Mouse (Mus musculus): Measurements from ENCODE around the gene 4930469K13Rik. TPM values are rescaled to one million over a fixed set of nuclear protein-coding genes. Genes with fewer than 3 reads are reported as not detected.
A peak's percentile ranks its signal among the peaks of the same experiment; 100 is the strongest.

4930469K13Rik gene
- polyA plus RNA-seq, 1 experiment = not detected

DNA sequence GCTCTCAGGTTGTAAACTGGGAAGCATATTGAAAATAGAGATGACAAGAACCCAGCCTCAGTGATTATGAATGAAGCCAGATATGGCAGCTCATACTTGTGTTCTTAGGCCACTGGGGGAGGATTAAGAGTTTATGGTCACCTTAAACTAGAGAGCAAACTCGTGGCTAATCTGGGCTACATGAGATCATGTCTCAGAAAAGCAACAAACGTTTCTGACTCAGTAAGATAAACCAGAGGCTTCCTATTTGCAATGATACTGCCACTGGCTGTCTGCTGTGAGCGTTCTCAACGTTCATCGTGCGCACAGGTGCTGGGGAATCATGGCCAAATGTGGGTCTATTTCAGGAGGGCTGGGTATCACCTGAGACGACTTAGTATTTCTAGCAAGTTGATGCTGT lies 14.6 kb downstream of the 4930469K13Rik start:
- no peaks in the 10 kb centered on the region for H3K4me1 ChIP-seq (ENCODE audit: control insufficient read depth, insufficient read depth, insufficient read length)
- TF ChIP-seq CTCF (IDR thresholded peaks at IDR 0.05; ENCODE audit: extremely low read depth, insufficient read depth, insufficient read length, insufficient replicate concordance) (no peak), POLR2A (IDR thresholded peaks at IDR 0.05; ENCODE audit: low read depth, low read length) (no peak)
- no peak overlapping the region for H3K27ac ChIP-seq (ENCODE audit: insufficient read depth, low read length)
- 73% methylated on average over 7 of the region's 7 CpGs for WGBS
- H3K4me3 ChIP-seq (ENCODE audit: extremely low read depth, insufficient read depth, insufficient read length) = no peak overlapping the region
- H3K36me3 ChIP-seq (ENCODE audit: control insufficient read depth, insufficient read depth, low read length) = no peaks in the 10 kb centered on the region; the same call in 1 of the 2 replicates
- no peak for DNase-seq (ENCODE audit: low read depth in 1 of 2, low spot score in 2 of 2)
- H3K27me3 ChIP-seq (ENCODE audit: control insufficient read depth, insufficient read depth, low read length) = no peaks in the 10 kb centered on the region

DNA sequence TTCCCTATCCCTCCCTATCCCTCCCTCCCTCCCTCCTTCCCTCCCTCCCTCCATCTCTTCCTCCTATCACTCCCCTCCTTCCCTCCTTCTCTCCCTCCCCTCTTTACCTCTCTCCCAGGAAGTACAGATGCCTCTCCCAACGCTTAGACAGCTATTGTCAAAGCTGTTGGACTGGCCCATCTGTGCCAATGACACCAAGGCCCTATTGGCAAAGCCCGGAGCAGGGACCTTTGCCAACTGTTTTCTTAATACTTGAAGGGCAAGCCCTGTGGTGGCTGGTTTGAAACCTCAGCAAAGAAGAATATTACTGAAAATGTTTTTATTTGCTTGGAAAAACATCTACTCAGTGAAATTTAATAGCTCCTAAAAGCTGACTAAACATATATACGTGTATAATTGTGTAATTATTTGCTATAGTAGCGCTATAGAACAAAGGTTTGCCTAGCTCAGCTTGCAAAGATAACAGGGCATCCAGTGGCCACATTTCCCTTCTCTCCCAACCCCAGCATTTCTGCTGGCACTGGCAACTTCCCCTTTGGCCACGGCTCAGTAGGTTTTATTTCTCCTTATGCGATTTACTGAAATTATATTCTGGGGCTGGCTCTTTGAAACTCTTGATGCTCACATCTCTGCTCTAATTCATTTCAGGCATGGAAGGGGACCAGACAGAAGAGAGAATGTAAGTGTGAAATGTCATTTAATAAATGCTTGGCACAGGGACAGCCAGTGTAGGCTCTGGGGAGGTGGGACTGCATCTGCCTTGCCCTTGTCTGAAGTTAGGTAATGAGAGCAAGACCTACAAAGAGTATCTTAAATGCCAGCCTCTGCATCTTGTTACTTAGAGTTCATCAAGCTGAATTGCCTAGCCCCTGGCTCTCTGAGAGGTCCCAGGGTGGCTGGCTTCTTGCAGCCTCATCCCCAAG lies 18.6 kb downstream of the 4930469K13Rik start:
- no peak for DNase-seq (ENCODE audit: low read depth in 1 of 2, low spot score in 2 of 2)
- H3K36me3 ChIP-seq (ENCODE audit: control insufficient read depth, insufficient read depth, low read length) = peaks cover 2% of the 10 kb centered on the region
- 40% methylated on average over 6 of the region's 6 CpGs for WGBS
- H3K27ac ChIP-seq (ENCODE audit: insufficient read depth, low read length) = no peak overlapping the region
- TF ChIP-seq POLR2A (IDR thresholded peaks at IDR 0.05; ENCODE audit: low read depth, low read length) (no peak), CTCF (IDR thresholded peaks at IDR 0.05; ENCODE audit: extremely low read depth, insufficient read depth, insufficient read length, insufficient replicate concordance) (no peak)
- no peaks in the 10 kb centered on the region for H3K27me3 ChIP-seq (ENCODE audit: control insufficient read depth, insufficient read depth, low read length)
- peaks cover 3% of the 10 kb centered on the region; the same call in 1 of the 2 replicates for H3K4me1 ChIP-seq (ENCODE audit: control insufficient read depth, insufficient read depth, insufficient read length)
- no peak overlapping the region for H3K4me3 ChIP-seq (ENCODE audit: extremely low read depth, insufficient read depth, insufficient read length)

DNA sequence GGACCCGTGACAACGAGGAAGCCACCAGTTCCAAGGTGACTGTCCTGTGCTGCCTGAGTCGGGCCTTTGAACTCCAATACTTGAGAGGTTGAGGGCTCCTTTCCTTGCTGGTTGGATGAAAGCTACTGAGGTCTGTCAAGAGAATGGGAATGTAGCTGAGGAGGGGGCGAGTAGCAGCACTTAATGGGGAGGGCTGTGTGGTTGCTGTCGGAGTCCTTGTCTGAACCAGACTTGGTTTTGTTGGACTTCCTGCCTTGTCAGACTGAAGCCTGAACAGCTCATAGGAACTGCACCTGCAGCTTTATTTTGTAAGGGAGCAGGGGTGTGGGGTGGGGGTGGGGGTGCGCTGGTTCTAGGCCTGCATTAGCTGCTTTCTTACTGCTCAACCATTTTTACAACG lies 19.8 kb downstream of the 4930469K13Rik start:
- H3K27me3 ChIP-seq (ENCODE audit: control insufficient read depth, insufficient read depth, low read length) = no peaks in the 10 kb centered on the region
- H3K4me1 ChIP-seq (ENCODE audit: control insufficient read depth, insufficient read depth, insufficient read length) = peaks cover 3% of the 10 kb centered on the region; the same call in 1 of the 2 replicates
- WGBS = 57% methylated on average over 7 of the region's 7 CpGs
- peaks cover 4% of the 10 kb centered on the region for H3K36me3 ChIP-seq (ENCODE audit: control insufficient read depth, insufficient read depth, low read length)
- DNase-seq (ENCODE audit: low read depth in 1 of 2, low spot score in 2 of 2) = no peak
- H3K4me3 ChIP-seq (ENCODE audit: extremely low read depth, insufficient read depth, insufficient read length) = no peak overlapping the region
- TF ChIP-seq POLR2A (IDR thresholded peaks at IDR 0.05; ENCODE audit: low read depth, low read length) (no peak), CTCF (IDR thresholded peaks at IDR 0.05; ENCODE audit: extremely low read depth, insufficient read depth, insufficient read length, insufficient replicate concordance) (no peak)
- no peak overlapping the region for H3K27ac ChIP-seq (ENCODE audit: insufficient read depth, low read length)

DNA sequence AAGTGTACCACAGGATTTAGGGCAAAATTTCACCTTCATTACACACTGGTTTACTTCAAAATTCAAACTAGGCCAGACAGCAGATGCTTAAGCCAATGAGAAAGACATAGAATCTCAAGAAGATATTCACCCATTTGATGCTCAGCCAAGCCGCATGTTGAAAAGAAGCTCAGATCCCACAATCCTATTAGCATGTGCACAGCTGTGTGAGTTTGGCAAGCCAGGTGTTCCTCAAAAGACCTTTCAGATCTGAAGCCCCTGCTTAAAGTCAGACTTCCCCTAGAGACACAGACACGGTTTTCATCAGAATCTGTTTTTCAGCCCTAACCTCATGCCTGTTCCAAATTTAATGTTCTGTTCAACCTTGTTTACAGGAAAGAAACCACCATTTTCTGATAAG lies 20.5 kb downstream of the 4930469K13Rik start:
- Histone ChIP-seq H3K36me3 (ENCODE audit: control insufficient read depth, insufficient read depth, low read length) (peaks cover 4% of the 10 kb centered on the region), H3K4me3 (ENCODE audit: extremely low read depth, insufficient read depth, insufficient read length) (no peak overlapping the region), H3K27ac (ENCODE audit: insufficient read depth, low read length) (no peak overlapping the region), H3K27me3 (ENCODE audit: control insufficient read depth, insufficient read depth, low read length) (no peaks in the 10 kb centered on the region), H3K4me1 (ENCODE audit: control insufficient read depth, insufficient read depth, insufficient read length) (peaks cover 3% of the 10 kb centered on the region; the same call in 1 of the 2 replicates)
- no peak for TF ChIP-seq POLR2A (IDR thresholded peaks at IDR 0.05; ENCODE audit: low read depth, low read length)
- TF ChIP-seq CTCF (IDR thresholded peaks at IDR 0.05; ENCODE audit: extremely low read depth, insufficient read depth, insufficient read length, insufficient replicate concordance) = no peak
- DNase-seq (ENCODE audit: low read depth in 1 of 2, low spot score in 2 of 2) = no peak
- 50% methylated on average over 2 of the region's 2 CpGs for WGBS

DNA sequence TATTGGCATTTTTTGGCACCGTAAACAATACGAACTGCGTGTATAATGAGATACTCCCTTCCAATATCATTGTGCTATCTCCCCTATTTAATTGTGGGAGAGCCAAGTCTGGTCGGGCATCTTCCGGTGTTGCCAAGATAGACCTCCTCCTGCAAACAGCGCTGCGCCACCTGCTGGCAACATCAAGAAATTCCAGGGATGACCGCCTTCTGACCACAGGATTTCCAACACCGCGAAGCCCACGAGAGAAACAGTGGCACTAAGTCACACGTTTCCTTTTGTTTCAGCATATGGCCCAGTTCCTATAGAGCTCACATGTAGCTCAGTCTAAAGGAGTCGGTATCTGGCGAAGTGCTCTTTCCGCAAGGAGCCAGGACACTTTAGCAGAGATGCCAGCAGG lies 24.6 kb downstream of the 4930469K13Rik start:
- no peak overlapping the region for H3K4me3 ChIP-seq (ENCODE audit: extremely low read depth, insufficient read depth, insufficient read length)
- 37% methylated on average over 15 of the region's 15 CpGs for WGBS
- peak; percentile 18 to 52 for DNase-seq (ENCODE audit: low read depth in 1 of 2, low spot score in 2 of 2)
- no peaks in the 10 kb centered on the region for H3K27me3 ChIP-seq (ENCODE audit: control insufficient read depth, insufficient read depth, low read length)
- peaks cover 5% of the 10 kb centered on the region; the same call in 1 of the 2 replicates for H3K4me1 ChIP-seq (ENCODE audit: control insufficient read depth, insufficient read depth, insufficient read length)
- H3K27ac ChIP-seq (ENCODE audit: insufficient read depth, low read length) = no peak overlapping the region
- TF ChIP-seq CTCF (IDR thresholded peaks at IDR 0.05; ENCODE audit: extremely low read depth, insufficient read depth, insufficient read length, insufficient replicate concordance) (peak; percentile 82; the same call in 1 of the 2 replicates), POLR2A (IDR thresholded peaks at IDR 0.05; ENCODE audit: low read depth, low read length) (no peak)
- H3K36me3 ChIP-seq (ENCODE audit: control insufficient read depth, insufficient read depth, low read length) = peaks cover 4% of the 10 kb centered on the region

DNA sequence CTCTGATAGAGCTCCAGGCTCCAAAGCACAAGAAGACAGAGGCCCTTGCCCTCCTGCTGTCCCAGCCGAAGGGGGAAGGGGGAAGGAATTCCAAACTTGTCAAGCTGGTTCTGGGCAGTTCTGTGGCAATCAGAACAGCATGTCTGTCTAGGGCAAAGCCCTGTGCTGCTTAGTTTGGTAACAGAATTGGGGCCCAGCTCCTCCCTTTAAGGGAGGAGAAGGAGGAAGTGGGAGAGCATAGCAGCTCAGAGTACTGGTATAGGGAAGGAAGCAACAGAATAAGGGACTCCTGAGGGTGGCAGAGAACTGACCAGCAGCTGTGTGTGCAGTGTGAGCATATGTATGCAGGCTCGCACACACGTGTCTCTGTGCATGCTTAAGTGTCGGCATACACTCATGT lies 26.0 kb downstream of the 4930469K13Rik start:
- Histone ChIP-seq H3K4me1 (ENCODE audit: control insufficient read depth, insufficient read depth, insufficient read length) (peaks cover 6% of the 10 kb centered on the region; the same call in 1 of the 2 replicates), H3K27me3 (ENCODE audit: control insufficient read depth, insufficient read depth, low read length) (no peaks in the 10 kb centered on the region), H3K36me3 (ENCODE audit: control insufficient read depth, insufficient read depth, low read length) (peaks cover 4% of the 10 kb centered on the region), H3K27ac (ENCODE audit: insufficient read depth, low read length) (no peak overlapping the region), H3K4me3 (ENCODE audit: extremely low read depth, insufficient read depth, insufficient read length) (no peak overlapping the region)
- 24% methylated on average over 4 of the region's 4 CpGs for WGBS
- no peak for DNase-seq (ENCODE audit: low read depth in 1 of 2, low spot score in 2 of 2)
- TF ChIP-seq CTCF (IDR thresholded peaks at IDR 0.05; ENCODE audit: extremely low read depth, insufficient read depth, insufficient read length, insufficient replicate concordance) = no peak
- no peak for TF ChIP-seq POLR2A (IDR thresholded peaks at IDR 0.05; ENCODE audit: low read depth, low read length)

DNA sequence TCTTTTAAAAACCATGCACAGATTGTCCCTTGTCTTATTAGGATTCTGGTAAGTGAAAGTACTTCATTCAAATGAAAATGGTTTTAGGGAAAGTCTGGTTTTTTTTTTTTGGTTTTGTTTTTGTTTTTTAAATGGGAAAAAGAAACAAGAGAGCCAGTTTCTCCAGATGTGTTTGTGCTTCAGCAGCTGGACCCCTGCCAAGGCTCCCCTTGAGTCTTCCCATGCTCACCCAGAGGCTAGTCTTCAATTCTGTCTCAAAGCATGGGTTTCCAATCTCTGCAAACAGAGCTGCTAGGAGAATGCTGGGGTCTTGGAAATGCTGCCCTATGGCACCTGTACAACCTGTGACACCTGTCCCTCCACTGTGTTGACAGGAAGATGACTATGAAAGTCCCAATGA lies 27.8 kb downstream of the 4930469K13Rik start:
- H3K36me3 ChIP-seq (ENCODE audit: control insufficient read depth, insufficient read depth, low read length) = peaks cover 4% of the 10 kb centered on the region
- H3K4me1 ChIP-seq (ENCODE audit: control insufficient read depth, insufficient read depth, insufficient read length) = peaks cover 9% of the 10 kb centered on the region; the same call in 1 of the 2 replicates
- no peak for TF ChIP-seq POLR2A (IDR thresholded peaks at IDR 0.05; ENCODE audit: low read depth, low read length)
- TF ChIP-seq CTCF (IDR thresholded peaks at IDR 0.05; ENCODE audit: extremely low read depth, insufficient read depth, insufficient read length, insufficient replicate concordance) = no peak
- no peak overlapping the region for H3K27ac ChIP-seq (ENCODE audit: insufficient read depth, low read length)
- H3K27me3 ChIP-seq (ENCODE audit: control insufficient read depth, insufficient read depth, low read length) = no peaks in the 10 kb centered on the region
- no peak overlapping the region for H3K4me3 ChIP-seq (ENCODE audit: extremely low read depth, insufficient read depth, insufficient read length)
- DNase-seq (ENCODE audit: low read depth in 1 of 2, low spot score in 2 of 2) = no peak
